Mouse (Mus musculus) kidney, adult 2 months (tissue): Measurements from ENCODE around the gene Sbno1.

Experiments used
- CTCF ChIP-seq: fragments of 200-500 bp; conservative IDR thresholded peaks from 2 replicates; pipeline ENCODE4 v1.5.1; 2011; ENCODE audit warnings: low read depth, mild to moderate bottlenecking, control low read depth, low read length, moderate library complexity, mixed read lengths; ENCODE audit not compliant: insufficient read depth, insufficient read length
- POLR2A ChIP-seq: fragments of 200-500 bp; IDR thresholded peaks from one replicate; pipeline ENCODE4 v1.6.1; 2011; ENCODE audit warnings: low read depth, low read length, control low read depth

DNA sequence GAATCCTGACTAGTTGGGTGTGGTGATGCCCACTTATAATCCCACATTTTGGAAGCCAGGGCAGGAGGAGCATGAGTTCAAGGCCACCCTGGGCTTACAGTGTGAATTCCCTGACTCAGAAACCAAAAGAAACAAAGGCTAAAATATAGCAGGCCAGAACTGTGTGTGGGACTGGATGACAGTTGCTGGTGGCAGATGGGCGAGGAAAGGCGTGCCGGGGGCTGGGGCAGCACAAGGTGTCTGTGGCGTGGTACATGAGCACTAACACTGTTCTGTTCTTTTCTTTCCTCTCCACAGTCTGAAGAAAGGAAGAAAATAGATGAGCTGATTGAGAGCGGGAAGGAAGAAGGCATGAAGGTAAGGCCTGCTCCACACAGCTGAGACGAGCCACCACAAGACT lies 31.0 kb upstream of the Sbno1 start:
- TF ChIP-seq CTCF (no peak), POLR2A (no peak)
